Mouse (Mus musculus): ENCODE data around the gene Rps9. TPM values are rescaled to one million over a fixed set of nuclear protein-coding genes. Genes with fewer than 3 reads are reported as not detected.
"Not testable (repeated sequence)": the region's sequence is repeated elsewhere in the genome, so short reads cannot be mapped to it uniquely, and the experiment has no call there.

The Rps9 gene
- polyA plus RNA-seq, 1 experiment from 2014 or later = 852 TPM

DNA sequence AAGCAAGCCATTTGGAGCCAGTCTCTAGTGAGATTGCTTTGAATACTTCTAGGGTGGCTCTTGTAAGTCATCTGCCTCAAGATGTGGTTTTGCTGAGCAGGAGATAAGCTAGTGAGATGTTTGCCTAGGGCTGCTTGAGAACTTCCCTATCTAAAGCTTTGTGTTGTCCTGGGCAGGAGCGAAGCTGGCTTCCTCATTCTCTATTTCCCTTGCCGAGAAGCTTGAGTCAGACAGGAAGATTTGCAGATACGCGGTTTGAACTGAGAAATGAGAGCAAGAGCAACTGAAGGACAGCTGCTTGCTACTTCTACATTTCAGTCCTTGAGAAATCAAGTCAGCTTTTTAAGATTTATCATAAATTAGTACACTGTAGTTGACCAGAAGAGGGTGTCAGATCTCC lies 3.2 kb downstream of the Rps9 start:
- H3K4me1 ChIP-seq (replicated peaks; ENCODE audit: control insufficient read depth, insufficient read depth, low read length) = peaks cover 19% of the 10 kb centered on the region
- no peak for ATAC-seq
- peaks cover 6% of the 10 kb centered on the region; the same call in 1 of the 2 replicates for H3K36me3 ChIP-seq (ENCODE audit: control insufficient read depth, insufficient read depth)
- WGBS = 61% methylated on average over 4 of the region's 4 CpGs
- H3K4me2 ChIP-seq (ENCODE audit: low read length) = no peak overlapping the region; the same call in 1 of the 2 replicates
- H3K27me3 ChIP-seq (replicated peaks; ENCODE audit: control insufficient read depth, insufficient read depth, low read length) = no peaks in the 10 kb centered on the region
- H3K4me3 ChIP-seq (replicated peaks; ENCODE audit: low read length) = no peak overlapping the region
- no peaks in the 10 kb centered on the region for H3K9me3 ChIP-seq (ENCODE audit: control insufficient read depth, low read length)
- H3K9ac ChIP-seq (replicated peaks; ENCODE audit: low read depth, low read length) = no peak overlapping the region
- H3K27ac ChIP-seq (ENCODE audit: low read length) = no peak overlapping the region

DNA sequence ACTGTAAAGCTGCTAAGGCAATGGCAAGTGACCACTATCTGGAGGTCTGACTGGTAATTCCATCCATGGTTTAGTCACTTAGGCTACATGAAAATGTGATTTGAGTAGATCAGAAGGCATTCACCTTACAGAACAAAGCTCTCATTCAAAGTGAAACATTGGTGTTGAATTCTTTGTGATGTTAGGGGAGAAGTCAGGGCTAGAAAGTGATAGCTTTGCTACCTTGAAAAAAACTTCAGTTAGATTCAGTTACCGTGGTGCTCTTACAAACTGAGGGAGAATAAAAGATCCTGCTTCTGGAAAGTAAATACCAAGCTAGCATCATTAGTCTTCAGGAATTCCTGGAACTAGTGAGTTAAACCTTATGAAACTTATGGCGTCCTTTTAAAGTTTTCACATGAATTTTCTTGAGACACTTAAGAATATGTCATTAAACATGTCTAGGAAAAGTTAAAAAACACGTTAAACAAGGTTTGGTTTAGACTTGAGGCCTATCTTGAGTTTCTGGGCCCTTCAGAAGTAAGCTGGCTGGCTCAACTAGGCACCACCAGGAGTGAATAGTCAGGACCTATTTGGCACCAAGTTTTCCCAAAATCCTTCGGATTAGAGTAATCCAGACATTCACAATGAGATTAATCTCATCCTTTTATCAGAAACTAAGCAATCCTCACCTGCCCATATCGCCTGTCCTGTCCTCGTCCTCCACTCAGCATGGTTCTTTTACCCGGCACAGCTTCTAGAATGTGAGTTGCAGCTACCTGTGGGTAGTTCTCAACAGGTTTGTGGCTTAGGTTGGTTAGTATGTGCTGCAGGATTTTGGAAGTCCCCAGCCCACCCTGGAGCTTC lies 4.0 kb downstream of the Rps9 start:
- no peak overlapping the region for H3K27ac ChIP-seq (ENCODE audit: low read length)
- H3K9me3 ChIP-seq (ENCODE audit: control insufficient read depth, low read length) = no peaks in the 10 kb centered on the region
- no peaks in the 10 kb centered on the region for H3K27me3 ChIP-seq (replicated peaks; ENCODE audit: control insufficient read depth, insufficient read depth, low read length)
- no peak for ATAC-seq
- H3K4me3 ChIP-seq (replicated peaks; ENCODE audit: low read length) = no peak overlapping the region
- H3K36me3 ChIP-seq (ENCODE audit: control insufficient read depth, insufficient read depth) = peaks cover 6% of the 10 kb centered on the region; the same call in 1 of the 2 replicates
- WGBS = 28% methylated on average over 7 of the region's 7 CpGs
- no peak overlapping the region for H3K4me2 ChIP-seq (ENCODE audit: low read length)
- H3K9ac ChIP-seq (replicated peaks; ENCODE audit: low read depth, low read length) = no peak overlapping the region
- H3K4me1 ChIP-seq (replicated peaks; ENCODE audit: control insufficient read depth, insufficient read depth, low read length) = peaks cover 19% of the 10 kb centered on the region

DNA sequence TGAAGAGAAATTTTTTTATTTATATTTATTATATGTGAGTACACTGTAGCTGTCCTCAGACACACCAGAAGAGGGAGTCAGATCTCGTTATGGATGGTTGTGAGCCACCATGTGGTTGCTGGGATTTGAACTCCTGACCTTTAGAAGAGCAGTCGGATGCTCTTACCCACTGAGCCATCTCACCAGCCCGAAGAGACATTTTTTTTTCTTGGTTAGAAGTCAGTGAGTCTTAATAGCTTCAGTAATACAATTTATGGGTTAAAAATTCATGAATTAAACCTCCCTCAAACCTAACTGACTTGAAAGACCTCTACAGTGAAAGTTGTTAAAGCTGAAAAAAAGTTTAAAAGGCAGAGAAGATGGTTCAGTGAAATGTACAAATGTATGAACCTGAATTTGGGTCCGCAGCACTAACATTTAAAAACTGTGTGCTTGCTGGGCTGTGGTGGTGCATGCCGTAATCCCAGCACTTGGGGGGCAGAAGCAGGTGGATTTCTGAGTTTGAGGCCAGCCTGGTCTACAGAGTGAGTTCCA lies 4.7 kb downstream of the Rps9 start:
- H3K36me3 ChIP-seq (ENCODE audit: control insufficient read depth, insufficient read depth); H3K9me3 ChIP-seq (ENCODE audit: control insufficient read depth, low read length); H3K4me3 ChIP-seq (replicated peaks; ENCODE audit: low read length); H3K9ac ChIP-seq (replicated peaks; ENCODE audit: low read depth, low read length); H3K27ac ChIP-seq (ENCODE audit: low read length); H3K27me3 ChIP-seq (replicated peaks; ENCODE audit: control insufficient read depth, insufficient read depth, low read length); ATAC-seq; H3K4me2 ChIP-seq (ENCODE audit: low read length): not testable (repeated sequence)
- peaks cover 19% of the 10 kb centered on the region for H3K4me1 ChIP-seq (replicated peaks; ENCODE audit: control insufficient read depth, insufficient read depth, low read length)
- 46% methylated on average over 5 of the region's 5 CpGs for WGBS

DNA sequence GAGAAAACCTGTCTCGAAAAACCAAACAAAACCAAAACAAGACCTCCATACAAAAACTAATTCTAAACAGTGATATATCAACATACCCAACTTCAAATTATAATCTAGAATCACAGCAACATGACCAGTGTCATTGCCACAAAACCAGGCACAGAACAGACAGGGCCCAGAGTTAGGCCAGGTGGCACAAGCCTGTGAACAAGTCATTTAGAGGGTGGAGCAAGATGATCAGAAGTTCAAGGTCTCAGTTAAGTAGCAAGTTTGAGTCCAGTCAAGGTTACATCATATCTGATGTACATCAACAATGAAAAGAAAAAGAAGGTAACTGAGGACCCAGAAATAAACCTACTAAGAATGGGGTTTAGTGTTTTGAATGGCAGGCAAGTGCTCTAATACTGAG lies 5.2 kb downstream of the Rps9 start:
- no peaks in the 10 kb centered on the region for H3K9me3 ChIP-seq (ENCODE audit: control insufficient read depth, low read length)
- ATAC-seq = no peak
- H3K4me1 ChIP-seq (replicated peaks; ENCODE audit: control insufficient read depth, insufficient read depth, low read length) = peaks cover 19% of the 10 kb centered on the region
- H3K4me2 ChIP-seq (ENCODE audit: low read length) = no peak overlapping the region
- no peak overlapping the region for H3K4me3 ChIP-seq (replicated peaks; ENCODE audit: low read length)
- no peaks in the 10 kb centered on the region for H3K27me3 ChIP-seq (replicated peaks; ENCODE audit: control insufficient read depth, insufficient read depth, low read length)
- H3K36me3 ChIP-seq (ENCODE audit: control insufficient read depth, insufficient read depth) = peaks cover 6% of the 10 kb centered on the region; the same call in 1 of the 2 replicates
- no peak overlapping the region for H3K9ac ChIP-seq (replicated peaks; ENCODE audit: low read depth, low read length)
- H3K27ac ChIP-seq (ENCODE audit: low read length) = no peak overlapping the region
- WGBS = 75% methylated on average over 1 of the region's 1 CpGs

DNA sequence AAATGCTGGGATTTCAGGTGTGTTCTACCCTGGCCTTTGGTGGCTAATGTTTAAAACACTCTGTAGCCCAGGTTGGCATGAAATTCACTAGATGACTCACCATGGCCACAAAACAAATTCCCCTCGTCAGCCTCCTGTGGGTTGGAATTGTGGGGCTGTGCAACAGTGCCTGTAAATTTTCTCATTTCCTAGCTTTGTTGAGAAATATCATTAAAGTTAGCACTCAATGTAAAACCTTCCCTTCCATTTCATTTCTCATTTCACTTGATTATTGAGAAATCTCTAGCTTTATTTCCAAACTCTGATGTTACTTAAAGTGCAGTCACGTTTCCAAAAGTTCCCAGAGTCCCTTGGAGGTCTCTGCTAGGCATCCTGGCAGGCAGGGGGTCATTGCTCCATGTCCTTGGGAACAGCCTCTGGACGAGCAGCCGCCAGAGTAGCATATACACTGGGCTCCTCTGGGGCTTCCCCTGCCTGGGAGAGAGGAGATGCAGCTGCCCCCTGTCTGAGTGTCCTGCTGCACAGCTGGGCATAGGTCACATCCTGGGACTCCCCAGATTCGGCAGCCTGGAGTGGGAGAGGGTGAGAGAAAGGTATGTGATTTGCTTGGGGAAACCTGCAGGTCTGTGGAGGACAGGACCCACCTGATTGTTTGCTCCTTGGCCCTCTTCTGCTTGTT lies 8.6 kb downstream of the Rps9 start:
- Histone ChIP-seq H3K4me1 (replicated peaks; ENCODE audit: control insufficient read depth, insufficient read depth, low read length) (no peaks in the 10 kb centered on the region), H3K27me3 (replicated peaks; ENCODE audit: control insufficient read depth, insufficient read depth, low read length) (no peaks in the 10 kb centered on the region), H3K4me3 (replicated peaks; ENCODE audit: low read length) (no peak overlapping the region), H3K36me3 (ENCODE audit: control insufficient read depth, insufficient read depth) (peaks cover 2% of the 10 kb centered on the region; the same call in 1 of the 2 replicates), H3K4me2 (ENCODE audit: low read length) (no peak overlapping the region), H3K9me3 (ENCODE audit: control insufficient read depth, low read length) (no peaks in the 10 kb centered on the region), H3K9ac (replicated peaks; ENCODE audit: low read depth, low read length) (no peak overlapping the region), H3K27ac (ENCODE audit: low read length) (no peak overlapping the region)
- WGBS = 37% methylated on average over 5 of the region's 5 CpGs
- ATAC-seq = no peak

DNA sequence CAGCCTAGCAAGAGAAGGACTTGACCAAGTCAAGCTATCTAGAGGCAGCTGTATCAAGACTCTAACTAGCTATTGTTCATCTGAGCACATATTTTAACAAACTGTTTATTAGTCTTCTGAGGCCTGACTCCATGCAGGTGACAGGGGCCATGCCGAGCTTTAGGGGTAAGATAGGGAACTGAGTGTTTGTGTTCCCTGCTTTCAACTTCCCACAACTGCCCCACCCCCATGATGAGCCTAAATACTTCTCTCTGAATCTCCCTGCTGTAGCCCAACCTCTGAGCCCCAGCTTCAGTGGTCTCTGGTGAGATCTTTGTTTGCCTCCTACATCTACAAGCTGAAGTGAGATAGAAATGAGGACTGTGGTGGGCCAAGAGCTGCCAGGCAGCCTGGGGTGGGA lies 11.5 kb downstream of the Rps9 start:
- Histone ChIP-seq H3K9ac (replicated peaks; ENCODE audit: low read depth, low read length) (no peak overlapping the region), H3K27ac (ENCODE audit: low read length) (no peak overlapping the region), H3K4me2 (ENCODE audit: low read length) (no peak overlapping the region), H3K4me3 (replicated peaks; ENCODE audit: low read length) (no peak overlapping the region), H3K9me3 (ENCODE audit: control insufficient read depth, low read length) (no peaks in the 10 kb centered on the region), H3K36me3 (ENCODE audit: control insufficient read depth, insufficient read depth) (no peaks in the 10 kb centered on the region), H3K4me1 (replicated peaks; ENCODE audit: control insufficient read depth, insufficient read depth, low read length) (no peaks in the 10 kb centered on the region), H3K27me3 (replicated peaks; ENCODE audit: control insufficient read depth, insufficient read depth, low read length) (no peaks in the 10 kb centered on the region)
- no peak for ATAC-seq
- 67% methylated on average over 1 of the region's 1 CpGs for WGBS

DNA sequence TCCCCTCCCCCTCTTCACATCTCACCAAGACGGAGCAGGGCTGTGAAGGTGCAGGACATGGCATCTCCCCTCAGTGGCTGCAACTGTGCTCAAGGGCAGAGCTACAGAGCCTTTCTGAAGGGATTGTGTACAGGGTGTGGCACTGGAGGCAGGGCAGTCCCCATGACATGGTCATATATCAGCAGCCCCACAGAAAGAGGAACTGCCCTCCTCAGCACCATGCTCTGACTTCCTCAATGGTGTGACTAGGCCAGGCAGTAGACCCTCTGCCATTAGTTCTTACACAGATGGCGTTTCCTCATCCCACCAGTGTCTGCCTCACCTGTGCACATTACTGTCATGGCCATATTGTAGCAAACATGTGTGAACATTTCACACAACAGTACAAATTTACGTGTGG lies 16.5 kb downstream of the Rps9 start, which contains the start of gene Pirb:
Gene Pirb, minus strand, starts transcription at position 124 of the 400 bp plus-strand sequence.
- not testable (repeated sequence) for H3K4me2 ChIP-seq (ENCODE audit: low read length); ATAC-seq; H3K9me3 ChIP-seq (ENCODE audit: control insufficient read depth, low read length); H3K36me3 ChIP-seq (ENCODE audit: control insufficient read depth, insufficient read depth); H3K27ac ChIP-seq (ENCODE audit: low read length); H3K9ac ChIP-seq (replicated peaks; ENCODE audit: low read depth, low read length); H3K4me1 ChIP-seq (replicated peaks; ENCODE audit: control insufficient read depth, insufficient read depth, low read length); H3K4me3 ChIP-seq (replicated peaks; ENCODE audit: low read length); H3K27me3 ChIP-seq (replicated peaks; ENCODE audit: control insufficient read depth, insufficient read depth, low read length)
- WGBS = no CpG with 5 or more reads among the region's 3 CpGs

DNA sequence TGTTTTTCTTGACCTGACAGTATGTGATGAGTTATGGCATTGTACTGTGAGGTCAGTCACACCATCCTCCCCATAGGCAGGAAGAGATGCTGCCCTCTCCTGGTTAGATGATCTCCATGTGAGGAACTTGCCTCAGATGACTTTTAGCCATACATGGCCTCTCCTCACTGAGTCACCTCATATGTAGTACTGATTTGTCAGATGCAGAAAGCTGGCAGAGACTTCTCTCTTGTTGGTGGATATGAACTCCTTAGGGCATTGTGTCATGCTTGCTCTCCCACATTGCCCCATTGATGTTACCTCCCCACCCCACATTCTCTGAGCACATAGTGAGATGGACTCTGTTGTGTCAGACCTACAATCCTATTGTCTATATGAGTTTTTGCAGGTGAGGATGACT lies 21.7 kb downstream of the Rps9 start:
- H3K36me3 ChIP-seq (ENCODE audit: control insufficient read depth, insufficient read depth); H3K4me1 ChIP-seq (replicated peaks; ENCODE audit: control insufficient read depth, insufficient read depth, low read length); H3K9ac ChIP-seq (replicated peaks; ENCODE audit: low read depth, low read length); H3K4me2 ChIP-seq (ENCODE audit: low read length); ATAC-seq; H3K9me3 ChIP-seq (ENCODE audit: control insufficient read depth, low read length); H3K27me3 ChIP-seq (replicated peaks; ENCODE audit: control insufficient read depth, insufficient read depth, low read length); H3K4me3 ChIP-seq (replicated peaks; ENCODE audit: low read length); H3K27ac ChIP-seq (ENCODE audit: low read length): not testable (repeated sequence)

DNA sequence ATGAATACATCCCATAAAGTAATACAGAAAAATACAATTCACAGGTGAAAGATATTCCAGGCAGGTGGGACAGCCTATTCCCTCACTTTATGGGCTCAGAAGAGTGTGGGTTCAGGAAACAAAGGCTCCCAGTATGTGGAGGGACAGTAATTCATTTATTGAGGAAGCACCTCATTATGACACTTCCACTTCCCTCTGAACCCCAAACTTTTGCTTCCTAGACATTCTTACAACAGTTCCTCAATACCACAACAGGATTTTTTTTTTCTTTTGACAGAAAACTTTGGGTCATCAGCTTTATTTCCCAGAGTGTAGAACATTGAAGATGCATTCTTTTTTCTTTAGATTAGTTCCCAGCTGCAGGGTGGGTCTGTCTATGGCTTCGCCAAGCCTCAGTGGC lies 28.9 kb downstream of the Rps9 start:
- not testable (repeated sequence) for H3K4me2 ChIP-seq (ENCODE audit: low read length); H3K27ac ChIP-seq (ENCODE audit: low read length); H3K9me3 ChIP-seq (ENCODE audit: control insufficient read depth, low read length); H3K27me3 ChIP-seq (replicated peaks; ENCODE audit: control insufficient read depth, insufficient read depth, low read length); H3K36me3 ChIP-seq (ENCODE audit: control insufficient read depth, insufficient read depth); ATAC-seq; H3K4me1 ChIP-seq (replicated peaks; ENCODE audit: control insufficient read depth, insufficient read depth, low read length); H3K9ac ChIP-seq (replicated peaks; ENCODE audit: low read depth, low read length); H3K4me3 ChIP-seq (replicated peaks; ENCODE audit: low read length)
- WGBS = no CpG with 5 or more reads among the region's 1 CpGs

Measured in forebrain, embryonic 16.5 days (tissue).